Mouse (Mus musculus) lung, embryonic 16.5 days (tissue): ENCODE data around the gene Foxp1. TPM values are rescaled to one million over a fixed set of nuclear protein-coding genes. Genes with fewer than 3 reads are reported as not detected.

Experiments used
- ATAC-seq: fragments of 200-750 bp; cut with Nextera tagmentation; 2 replicates; pipeline ENCODE4 v1.8.0; 2017; ENCODE audit warnings: low read depth, mild to moderate bottlenecking, moderate library complexity
- H3K27ac ChIP-seq: fragments of 300-500 bp; sonication (generic); 2 replicates; pipeline ENCODE4 v1.5.1; 2014; ENCODE audit warnings: mild to moderate bottlenecking, control low read depth, low read length
- H3K27me3 ChIP-seq: fragments of 300-500 bp; sonication (generic); 2 replicates; pipeline ENCODE4 v1.6.1; 2014; ENCODE audit warnings: low read depth, low read length, mixed read lengths; ENCODE audit not compliant: control insufficient read depth, insufficient read depth
- H3K36me3 ChIP-seq: fragments of 300-500 bp; sonication (generic); 2 replicates; pipeline ENCODE4 v1.6.1; 2014; ENCODE audit warnings: low read length; ENCODE audit not compliant: control insufficient read depth, insufficient read depth
- H3K4me1 ChIP-seq: fragments of 300-500 bp; sonication (generic); replicated peaks from 2 replicates; pipeline ENCODE4 v1.6.1; 2014; ENCODE audit warnings: low read length, mixed read lengths; ENCODE audit not compliant: control insufficient read depth, insufficient read depth
- H3K4me2 ChIP-seq: fragments of 300-500 bp; sonication (generic); 2 replicates; pipeline ENCODE4 v1.6.1; 2014; ENCODE audit warnings: low read depth, low read length, control low read depth
- H3K4me3 ChIP-seq: fragments of 300-500 bp; sonication (generic); 2 replicates; pipeline ENCODE4 v1.5.1; 2014; ENCODE audit warnings: mild to moderate bottlenecking, low read length, control low read depth
- H3K9ac ChIP-seq: fragments of 300-500 bp; sonication (generic); 2 replicates; pipeline ENCODE4 v1.6.1; 2014; ENCODE audit warnings: low read length, control low read depth
- H3K9me3 ChIP-seq: fragments of 300-500 bp; sonication (generic); 2 replicates; pipeline ENCODE4 v1.6.1; 2016; ENCODE audit warnings: low read length; ENCODE audit not compliant: control insufficient read depth
- WGBS: fragments of 180-500 bp; shearing (Covaris S2); extraction: QIAGEN DNeasy Blood & Tissue Kit; methylation state at CpG from one replicate; pipeline ENCODE4 v1.1.7; 2014; 5-methylcytosine and 5-hydroxymethylcytosine counted together
- polyA plus RNA-seq: library from polyadenylated mRNA; unstranded; fragments of >200 nt; fragmentation: Nextera tagmentation; extraction: Ambion mirVana; gene quantifications from 2 replicates; pipeline ENCODE4 v1.2.1, GENCODE M21; 2015

Foxp1 gene
- polyA plus RNA-seq, 1 experiment from 2014 or later = 116 TPM

- no peak for ATAC-seq
- Histone ChIP-seq H3K9me3 (no peaks in the 10 kb centered on the region), H3K9ac (no peak overlapping the region), H3K27ac (no peak overlapping the region), H3K4me2 (no peak overlapping the region), H3K36me3 (no peaks in the 10 kb centered on the region), H3K27me3 (no peaks in the 10 kb centered on the region), H3K4me3 (no peak overlapping the region), H3K4me1 (peaks cover 12% of the 10 kb centered on the region)
- 93% methylated on average over 3 of the region's 3 CpGs for WGBS
Measured at GRCm38 (mm10) chr6:99334255-99334654, 188.3 kb downstream of the Foxp1 start.

GRCm38 (mm10) chr6:99333127-99333526 lies 189.4 kb downstream of the Foxp1 start:
- 81% methylated on average over 5 of the region's 5 CpGs for WGBS
- Histone ChIP-seq H3K27me3 (no peaks in the 10 kb centered on the region), H3K9me3 (no peaks in the 10 kb centered on the region), H3K4me2 (no peak overlapping the region), H3K4me3 (no peak overlapping the region), H3K9ac (no peak overlapping the region), H3K4me1 (peaks cover 6% of the 10 kb centered on the region), H3K27ac (no peak overlapping the region), H3K36me3 (no peaks in the 10 kb centered on the region)
- ATAC-seq = no peak

- Histone ChIP-seq H3K9ac (no peak overlapping the region), H3K27me3 (no peaks in the 10 kb centered on the region), H3K36me3 (no peaks in the 10 kb centered on the region), H3K4me1 (peaks cover 5% of the 10 kb centered on the region), H3K4me2 (no peak overlapping the region), H3K9me3 (no peaks in the 10 kb centered on the region), H3K27ac (no peak overlapping the region), H3K4me3 (no peak overlapping the region)
- no peak for ATAC-seq
- 88% methylated on average over 4 of the region's 4 CpGs for WGBS
Measured at GRCm38 (mm10) chr6:99330169-99330568, 192.4 kb downstream of the Foxp1 start.

GRCm38 (mm10) chr6:99328634-99329033 lies 193.9 kb downstream of the Foxp1 start:
- Histone ChIP-seq H3K4me2 (no peak overlapping the region), H3K27ac (no peak overlapping the region; the same call in 1 of the 2 replicates), H3K9me3 (no peaks in the 10 kb centered on the region), H3K27me3 (no peaks in the 10 kb centered on the region), H3K36me3 (no peaks in the 10 kb centered on the region), H3K4me1 (peaks cover 5% of the 10 kb centered on the region), H3K9ac (no peak overlapping the region), H3K4me3 (no peak overlapping the region)
- no peak for ATAC-seq
- WGBS = 30% methylated on average over 2 of the region's 2 CpGs

GRCm38 (mm10) chr6:99328146-99328545 lies 194.4 kb downstream of the Foxp1 start:
- Histone ChIP-seq H3K4me2 (no peak overlapping the region), H3K36me3 (no peaks in the 10 kb centered on the region), H3K4me3 (no peak overlapping the region), H3K4me1 (peaks cover 5% of the 10 kb centered on the region), H3K9me3 (no peaks in the 10 kb centered on the region), H3K9ac (no peak overlapping the region), H3K27ac (peak overlapping the region; percentile 43; the same call in 1 of the 2 replicates), H3K27me3 (no peaks in the 10 kb centered on the region)
- WGBS = 49% methylated on average over 6 of the region's 6 CpGs
- ATAC-seq = no peak

- 0 out of 2 replicates have a peak, but pooled peaks have one; percentile 28 for ATAC-seq
- Histone ChIP-seq H3K9me3 (no peaks in the 10 kb centered on the region), H3K27ac (0 out of 2 replicates have a peak overlapping the region, but pooled peaks have one; percentile 43), H3K36me3 (no peaks in the 10 kb centered on the region), H3K4me3 (no peak overlapping the region), H3K4me2 (no peak overlapping the region), H3K27me3 (no peaks in the 10 kb centered on the region), H3K9ac (no peak overlapping the region), H3K4me1 (peaks cover 5% of the 10 kb centered on the region)
- 61% methylated on average over 11 of the region's 11 CpGs for WGBS
Measured at GRCm38 (mm10) chr6:99327721-99328120, 194.8 kb downstream of the Foxp1 start.

- ATAC-seq = no peak
- Histone ChIP-seq H3K36me3 (no peaks in the 10 kb centered on the region), H3K9me3 (no peaks in the 10 kb centered on the region), H3K27me3 (no peaks in the 10 kb centered on the region), H3K4me1 (peaks cover 5% of the 10 kb centered on the region), H3K27ac (no peak overlapping the region), H3K4me2 (no peak overlapping the region), H3K9ac (no peak overlapping the region), H3K4me3 (no peak overlapping the region)
- WGBS = 91% methylated on average over 2 of the region's 2 CpGs
Measured at GRCm38 (mm10) chr6:99325881-99326280, 196.6 kb downstream of the Foxp1 start.

GRCm38 (mm10) chr6:99325461-99325860 lies 197.1 kb downstream of the Foxp1 start:
- Histone ChIP-seq H3K36me3 (no peaks in the 10 kb centered on the region), H3K4me1 (peaks cover 5% of the 10 kb centered on the region), H3K9ac (no peak overlapping the region), H3K4me2 (no peak overlapping the region), H3K27ac (no peak overlapping the region), H3K4me3 (no peak overlapping the region), H3K9me3 (no peaks in the 10 kb centered on the region), H3K27me3 (no peaks in the 10 kb centered on the region)
- no peak for ATAC-seq
- WGBS = 82% methylated on average over 5 of the region's 5 CpGs

GRCm38 (mm10) chr6:99322132-99322904 lies 200.2 kb downstream of the Foxp1 start:
- H3K27me3 ChIP-seq = no peaks in the 10 kb centered on the region
- no peak for ATAC-seq
- no peak overlapping the region for H3K4me3 ChIP-seq
- no peak overlapping the region for H3K9ac ChIP-seq
- no peak overlapping the region for H3K27ac ChIP-seq
- H3K9me3 ChIP-seq = no peaks in the 10 kb centered on the region
- H3K4me2 ChIP-seq = no peak overlapping the region
- no peaks in the 10 kb centered on the region for H3K36me3 ChIP-seq
- 0 out of 2 replicates have a peak, but pooled peaks cover 2% of the 10 kb centered on the region for H3K4me1 ChIP-seq
- WGBS = 70% methylated on average over 8 of the region's 8 CpGs
